8 mouse cellular contexts compared by ENCODE assay signal in genomic region chr4:118516699-118517496, GRCm38 (mm10). TPM values are rescaled to one million over a fixed set of nuclear protein-coding genes. Genes with fewer than 3 reads are reported as not detected.
A peak's percentile ranks its signal among the peaks of the same experiment; 100 is the strongest.
DNase-seq lines count a peak whose midpoint lies in the region; ATAC-seq lines count a peak whose summit lies in the region.

No protein-coding gene starts in this region.

- peaks cover 29% of the 10 kb centered on the region for H3K27me3 ChIP-seq in midbrain, embryonic 10.5 days (ENCODE audit: low read depth, poor library complexity, severe bottlenecking)
- H3K27me3 ChIP-seq in midbrain, embryonic 16.5 days (ENCODE audit: control insufficient read depth, insufficient read depth, low read depth, low read length): no peaks in the 10 kb centered on the region
- peaks cover 7% of the 10 kb centered on the region for H3K27me3 ChIP-seq in heart, embryonic 14.5 days (ENCODE audit: control insufficient read depth, insufficient read depth, low read length)
- peaks cover 6% of the 10 kb centered on the region; the same call in 1 of the 2 replicates for H3K27me3 ChIP-seq in midbrain, embryonic 13.5 days

- no peak overlapping the region; the same call in 1 of the 2 replicates for H3K4me2 ChIP-seq in midbrain, embryonic 16.5 days (ENCODE audit: low read length)
- peak overlapping the region; percentile 36 for H3K4me2 ChIP-seq in heart, embryonic 14.5 days (ENCODE audit: low read length)
- H3K4me2 ChIP-seq in midbrain, embryonic 13.5 days (replicated peaks): peak overlapping the region; percentile 9; the same call in 1 of the 2 replicates

- H3K9ac ChIP-seq in midbrain, embryonic 16.5 days (ENCODE audit: low read depth, low read length): no peak overlapping the region
- peak overlapping the region; percentile 34; the same call in 1 of the 2 replicates for H3K9ac ChIP-seq in heart, embryonic 14.5 days (ENCODE audit: low read length)
- H3K9ac ChIP-seq in midbrain, embryonic 13.5 days (replicated peaks): no peak overlapping the region

- peaks cover 22% of the 10 kb centered on the region for H3K4me1 ChIP-seq in midbrain, embryonic 10.5 days
- H3K4me1 ChIP-seq in midbrain, embryonic 16.5 days (ENCODE audit: control insufficient read depth, insufficient read depth, low read length): peaks cover 4% of the 10 kb centered on the region; the same call in 1 of the 2 replicates
- H3K4me1 ChIP-seq in heart, embryonic 14.5 days (ENCODE audit: control insufficient read depth in 2 of 2, insufficient read depth in 2 of 2, low read length in 2 of 2): peaks cover 11 to 13% of the 10 kb centered on the region in 2 experiments
- H3K4me1 ChIP-seq in midbrain, embryonic 13.5 days (replicated peaks): peaks cover 18% of the 10 kb centered on the region

- H3K27ac ChIP-seq in midbrain, embryonic 10.5 days (replicated peaks): peak overlapping the region; percentile 63
- H3K27ac ChIP-seq in midbrain, embryonic 16.5 days (ENCODE audit: low read length): no peak overlapping the region
- H3K27ac ChIP-seq in heart, embryonic 14.5 days (replicated peaks in 1 of 2; ENCODE audit: control insufficient read depth in 1 of 2, insufficient read depth in 1 of 2, low read depth in 2 of 2, low read length in 2 of 2): no peak overlapping the region
- H3K27ac ChIP-seq in midbrain, embryonic 13.5 days: no peak overlapping the region

- WGBS in midbrain, embryonic 10.5 days: 24% methylated on average over 20 of the region's 20 CpGs
- WGBS in midbrain, embryonic 16.5 days: 25% methylated on average over 20 of the region's 20 CpGs
- 4% methylated on average over 20 of the region's 20 CpGs for WGBS in heart, embryonic 14.5 days
- WGBS in midbrain, embryonic 13.5 days: 29% methylated on average over 20 of the region's 20 CpGs

- peak overlapping the region; percentile 31; the same call in 1 of the 2 replicates for H3K4me3 ChIP-seq in midbrain, embryonic 10.5 days
- no peak overlapping the region for H3K4me3 ChIP-seq in midbrain, embryonic 16.5 days (ENCODE audit: low read depth, low read length)
- H3K4me3 ChIP-seq in heart, embryonic 14.5 days (ENCODE audit: control insufficient read depth in 1 of 2, insufficient read depth in 1 of 2, low read depth in 1 of 2, low read length in 2 of 2): no peak overlapping the region
- H3K4me3 ChIP-seq in midbrain, embryonic 13.5 days (replicated peaks): no peak overlapping the region

- peak; percentile 29 for DNase-seq in midbrain, embryonic 10.5 days (ENCODE audit: low spot score)
- peak; percentile 60 for DNase-seq in kidney, postnatal 14 days
- no peak for DNase-seq in layer of hippocampus, adult 9-10 months (ENCODE audit: low spot score)
- no peak for DNase-seq in cerebellum, postnatal 4 days (ENCODE audit: low spot score in 2 of 2)
- no peak for DNase-seq in cerebellum, adult 9-10 months

- H3K9me3 ChIP-seq in midbrain, embryonic 10.5 days (replicated peaks): no peaks in the 10 kb centered on the region
- no peaks in the 10 kb centered on the region for H3K9me3 ChIP-seq in midbrain, embryonic 16.5 days (replicated peaks; ENCODE audit: control insufficient read depth, low read length, poor library complexity, severe bottlenecking)
- no peaks in the 10 kb centered on the region for H3K9me3 ChIP-seq in heart, embryonic 14.5 days (ENCODE audit: control insufficient read depth, low read length)
- H3K9me3 ChIP-seq in midbrain, embryonic 13.5 days: no peaks in the 10 kb centered on the region

- ATAC-seq in midbrain, embryonic 16.5 days: no peak
- ATAC-seq in heart, embryonic 14.5 days (ENCODE audit: insufficient number of reproducible peaks, insufficient read depth, low FRiP score, low read depth): no peak
- ATAC-seq in midbrain, embryonic 13.5 days: peak; percentile 30; the same call in 1 of the 2 replicates

- H3K36me3 ChIP-seq in midbrain, embryonic 10.5 days: no peaks in the 10 kb centered on the region
- no peaks in the 10 kb centered on the region for H3K36me3 ChIP-seq in midbrain, embryonic 16.5 days (ENCODE audit: control insufficient read depth, insufficient read depth, low read length)
- H3K36me3 ChIP-seq in heart, embryonic 14.5 days (ENCODE audit: control insufficient read depth, insufficient read depth, low read length): no peaks in the 10 kb centered on the region
- H3K36me3 ChIP-seq in midbrain, embryonic 13.5 days: no peaks in the 10 kb centered on the region

RNA-seq across cellular contexts. Expression of gene 2610528J11Rik, which starts 9.9 kb away (rescaled TPM):
- polyA plus RNA-seq in midbrain, embryonic 10.5 days (2016; fragmentation: Nextera tagmentation; extraction: Ambion mirVana): 0.52 and 0.53 TPM in 2 replicates
- polyA plus RNA-seq in midbrain, embryonic 16.5 days (2015; fragmentation: Nextera tagmentation; extraction: Ambion mirVana): not detected in 2 replicates
- not detected in 2 replicates for polyA plus RNA-seq in heart, embryonic 14.5 days (2014; fragmentation: Nextera tagmentation; extraction: Ambion mirVana)
- polyA plus RNA-seq in midbrain, embryonic 13.5 days (2015; fragmentation: Nextera tagmentation; extraction: Ambion mirVana): 0.16 TPM in 1 of 2 replicates, not detected in the other

RNA-seq across cellular contexts. Expression of gene Tmem125, which starts 26.9 kb away (rescaled TPM):
- 0.28 and 0.30 TPM in 2 replicates for polyA plus RNA-seq in midbrain, embryonic 10.5 days (2016; fragmentation: Nextera tagmentation; extraction: Ambion mirVana)
- not detected in 2 replicates for polyA plus RNA-seq in midbrain, embryonic 16.5 days (2015; fragmentation: Nextera tagmentation; extraction: Ambion mirVana)
- polyA plus RNA-seq in heart, embryonic 14.5 days (2014; fragmentation: Nextera tagmentation; extraction: Ambion mirVana): 0.24 and 0.43 TPM in 2 replicates
- polyA plus RNA-seq in midbrain, embryonic 13.5 days (2015; fragmentation: Nextera tagmentation; extraction: Ambion mirVana): 0.22 TPM in 1 of 2 replicates, not detected in the other

RNA-seq across cellular contexts. Expression of gene Tie1, which starts 27.0 kb away (rescaled TPM):
- polyA plus RNA-seq in midbrain, embryonic 10.5 days (2016; fragmentation: Nextera tagmentation; extraction: Ambion mirVana): 13.1 and 15.8 TPM in 2 replicates
- polyA plus RNA-seq in midbrain, embryonic 16.5 days (2015; fragmentation: Nextera tagmentation; extraction: Ambion mirVana): 13.1 and 14.4 TPM in 2 replicates
- 38.1 and 48.7 TPM in 2 replicates for polyA plus RNA-seq in heart, embryonic 14.5 days (2014; fragmentation: Nextera tagmentation; extraction: Ambion mirVana)
- 13.7 and 14.4 TPM in 2 replicates for polyA plus RNA-seq in midbrain, embryonic 13.5 days (2015; fragmentation: Nextera tagmentation; extraction: Ambion mirVana)

RNA-seq across cellular contexts. Expression of gene Mpl, which starts 59.6 kb away (rescaled TPM):
- polyA plus RNA-seq in midbrain, embryonic 10.5 days (2016; fragmentation: Nextera tagmentation; extraction: Ambion mirVana): 1.0 and 1.8 TPM in 2 replicates
- 0.11 TPM in 1 of 2 replicates, not detected in the other for polyA plus RNA-seq in midbrain, embryonic 16.5 days (2015; fragmentation: Nextera tagmentation; extraction: Ambion mirVana)
- 1.0 and 1.7 TPM in 2 replicates for polyA plus RNA-seq in heart, embryonic 14.5 days (2014; fragmentation: Nextera tagmentation; extraction: Ambion mirVana)
- 0.19 TPM in 2 replicates for polyA plus RNA-seq in midbrain, embryonic 13.5 days (2015; fragmentation: Nextera tagmentation; extraction: Ambion mirVana)

Comparison
In these comparisons a context has a peak if more than half of its experiments do, and no peak if none do; other contexts are left out.
1. DNase-seq: peak in midbrain, embryonic 10.5 days (single experiment) and kidney, postnatal 14 days (single experiment); none in layer of hippocampus, adult 9-10 months (single experiment), cerebellum, postnatal 4 days (0 of 2) and cerebellum, adult 9-10 months (single experiment).